Mouse (Mus musculus): ENCODE data around the gene Pgm5.

Pgm5 gene

GRCm38 (mm10) chr19:24770345-24770744, 91.3 kb downstream of the Pgm5 start:
- DNase-seq (ENCODE audit: low read depth) = no peak

- no peak for DNase-seq (ENCODE audit: low read depth)
These were observed 94.3 kb downstream of the Pgm5 start for GRCm38 (mm10) chr19:24767401-24767800.

DNA sequence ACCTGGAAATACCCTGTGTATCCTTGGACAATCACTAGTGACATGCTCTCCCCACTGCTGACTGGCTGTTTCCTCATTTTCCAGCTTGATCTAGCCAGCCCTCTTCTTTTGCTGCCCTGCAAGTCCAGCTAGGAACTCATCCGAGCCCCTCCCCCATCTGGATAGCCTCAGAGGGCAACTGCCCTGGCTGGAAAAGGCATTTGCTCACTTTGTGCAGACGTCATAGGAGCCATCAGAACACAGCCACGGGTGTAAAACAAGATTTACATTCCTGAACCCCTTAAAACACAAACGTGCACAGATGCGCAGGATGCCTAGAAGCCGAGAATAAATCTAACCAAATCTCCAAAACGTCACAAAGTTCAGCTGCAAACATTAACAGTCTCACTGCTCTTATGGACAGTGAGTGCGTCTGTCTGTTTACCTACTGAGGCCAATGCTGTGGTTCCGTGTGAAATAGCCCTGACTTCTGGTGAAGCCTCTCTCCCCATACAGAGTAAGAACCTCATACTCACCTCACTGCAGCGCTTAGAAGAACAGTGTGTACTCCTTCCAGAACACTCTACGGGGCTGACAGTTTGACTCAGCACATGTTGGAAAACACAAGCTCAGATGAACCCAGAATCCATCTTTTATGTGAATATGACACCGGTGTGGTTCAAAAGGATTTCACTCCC, 99.0 kb downstream of the Pgm5 start:
- DNase-seq (ENCODE audit: low read depth) = no peak

- no peak for DNase-seq (ENCODE audit: low read depth)
These were observed 105.0 kb downstream of the Pgm5 start for GRCm38 (mm10) chr19:24756627-24757026.

DNA sequence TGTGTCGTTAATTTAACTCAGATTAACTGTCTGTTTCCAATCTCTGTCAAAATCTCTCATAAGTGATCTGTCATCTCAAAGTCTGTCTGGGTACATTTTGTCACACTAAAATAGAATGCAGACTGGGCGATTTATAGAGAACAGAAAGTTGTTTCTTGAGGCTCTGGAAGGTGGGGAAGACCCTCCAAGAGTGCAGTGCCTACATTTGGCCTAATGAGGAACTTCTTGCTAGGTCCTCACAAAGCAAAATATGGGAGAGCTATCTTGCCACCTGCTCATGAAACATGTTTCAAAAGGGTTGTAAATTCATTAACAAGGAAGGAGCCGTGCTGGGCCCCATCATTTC, 107.2 kb downstream of the Pgm5 start:
- DNase-seq (ENCODE audit: low read depth) = no peak

GRCm38 (mm10) chr19:24753617-24754439, 107.8 kb downstream of the Pgm5 start:
- DNase-seq (ENCODE audit: low read depth) = no peak

GRCm38 (mm10) chr19:24752873-24753538, 108.6 kb downstream of the Pgm5 start:
- no peak for DNase-seq (ENCODE audit: low read depth)

- DNase-seq (ENCODE audit: low read depth) = no peak
These were observed 115.3 kb downstream of the Pgm5 start for GRCm38 (mm10) chr19:24746266-24746875.

- DNase-seq (ENCODE audit: low read depth) = no peak
These were observed 119.0 kb downstream of the Pgm5 start for GRCm38 (mm10) chr19:24742606-24743005.

- no peak for DNase-seq (ENCODE audit: low read depth)
These were observed 122.9 kb downstream of the Pgm5 start for GRCm38 (mm10) chr19:24738786-24739185.

- DNase-seq (ENCODE audit: low read depth) = no peak
These were observed 123.6 kb downstream of the Pgm5 start for GRCm38 (mm10) chr19:24738026-24738425.

GRCm38 (mm10) chr19:24735484-24736128, 126.0 kb downstream of the Pgm5 start:
- DNase-seq (ENCODE audit: low read depth) = no peak

DNA sequence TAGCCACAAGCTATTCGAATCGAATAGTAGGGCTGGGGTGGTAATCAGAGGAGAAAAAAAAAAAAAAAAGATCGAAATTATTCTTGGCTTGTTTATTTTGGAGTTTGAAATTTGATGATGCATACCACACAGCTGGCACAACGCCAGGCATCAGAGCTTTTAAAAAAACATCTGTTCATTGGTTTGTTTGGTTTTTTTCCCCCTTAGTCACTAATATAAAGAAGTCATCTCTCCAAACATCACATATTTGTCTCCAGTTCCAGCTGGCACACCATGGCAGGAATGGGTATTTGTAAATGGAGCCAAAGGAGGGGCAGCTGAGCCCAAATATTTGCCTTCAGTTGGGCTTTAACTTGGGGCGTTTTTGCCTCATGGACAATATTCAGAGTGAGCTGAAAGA, 131.0 kb downstream of the Pgm5 start:
- no peak for DNase-seq (ENCODE audit: low read depth)

DNA sequence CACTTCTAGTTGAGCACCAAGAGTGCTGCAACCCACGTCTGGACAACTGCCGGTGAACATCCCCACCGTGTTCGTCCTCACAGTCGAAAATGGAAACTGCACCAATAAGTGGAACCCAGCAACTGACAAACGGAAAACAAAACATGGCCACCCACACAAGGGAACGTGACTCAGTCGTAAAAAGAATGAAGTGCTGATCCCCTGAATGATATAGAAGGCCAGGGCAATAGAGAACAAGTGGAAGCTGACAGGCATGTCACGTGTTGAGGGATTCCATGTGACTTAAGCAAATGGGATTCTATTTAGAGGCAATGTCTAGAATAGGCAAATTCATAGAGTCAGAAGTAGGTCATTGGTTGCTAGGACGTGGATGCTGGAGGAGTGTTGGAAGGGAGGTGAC, 137.3 kb downstream of the Pgm5 start:
- no peak for DNase-seq (ENCODE audit: low read depth)

- DNase-seq (ENCODE audit: low read depth) = peak; percentile 13
These were observed 141.2 kb downstream of the Pgm5 start for GRCm38 (mm10) chr19:24720448-24720847.

- no peak for DNase-seq (ENCODE audit: low read depth)
These were observed 142.2 kb downstream of the Pgm5 start for GRCm38 (mm10) chr19:24719504-24719903.

- no peak for DNase-seq (ENCODE audit: low read depth)
These were observed 143.6 kb downstream of the Pgm5 start for GRCm38 (mm10) chr19:24718021-24718420.

DNA sequence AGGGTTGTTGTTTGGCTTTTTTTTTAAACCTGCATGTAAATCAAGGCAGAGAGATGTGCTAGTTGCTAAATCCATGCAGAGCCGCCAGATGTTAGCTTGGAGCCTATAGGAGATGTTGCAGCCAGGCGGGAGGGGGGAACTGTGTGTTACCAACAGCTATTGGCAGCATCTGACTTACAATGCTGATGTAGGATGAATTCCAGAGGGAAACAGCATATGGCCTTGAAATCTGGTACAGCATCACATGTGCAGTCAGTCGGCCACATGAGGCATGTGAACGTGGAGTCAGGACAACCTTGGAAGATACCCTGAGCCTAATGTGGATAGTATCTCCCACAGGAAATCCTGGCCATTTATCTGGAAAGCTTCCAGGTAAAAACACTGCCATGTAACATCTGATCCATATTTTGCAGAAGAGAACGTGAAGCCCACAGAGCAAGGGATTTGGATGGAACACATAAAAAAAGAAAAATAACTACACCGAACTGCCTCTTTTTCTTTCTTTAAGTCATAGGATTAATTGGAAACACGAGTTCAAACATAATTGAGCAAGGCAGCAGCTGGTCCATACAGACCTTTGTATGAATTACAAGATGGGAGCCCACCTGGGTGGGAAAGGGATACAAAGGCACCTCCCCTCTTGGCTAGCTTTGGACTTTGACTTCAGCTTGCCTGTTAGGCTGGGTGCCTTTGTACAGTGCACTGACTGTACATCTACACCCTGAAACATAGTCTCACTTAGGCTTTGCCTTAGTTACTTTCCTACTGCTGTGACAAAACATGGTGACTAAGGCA, 145.2 kb downstream of the Pgm5 start:
- DNase-seq (ENCODE audit: low read depth) = no peak

DNA sequence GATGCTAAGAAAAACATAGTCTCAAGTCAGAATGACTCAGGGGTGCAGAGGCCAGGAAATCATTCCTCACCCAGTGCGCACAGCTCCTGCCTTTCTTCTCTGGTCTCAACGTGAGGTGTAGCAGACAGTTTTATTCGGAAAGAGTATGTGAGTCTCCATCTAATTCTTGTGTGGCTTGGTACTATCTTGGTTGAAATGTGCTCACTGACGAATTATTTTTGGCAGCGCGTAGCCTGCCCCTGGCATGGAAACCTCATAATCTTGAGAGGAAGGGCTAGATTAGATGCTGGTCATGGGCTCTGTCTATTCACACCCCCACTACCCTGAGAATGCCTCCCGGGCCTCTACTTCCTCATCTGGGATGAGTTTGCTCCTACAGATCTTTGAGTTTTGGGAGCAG, 153.6 kb downstream of the Pgm5 start:
- DNase-seq (ENCODE audit: low read depth) = no peak

DNA sequence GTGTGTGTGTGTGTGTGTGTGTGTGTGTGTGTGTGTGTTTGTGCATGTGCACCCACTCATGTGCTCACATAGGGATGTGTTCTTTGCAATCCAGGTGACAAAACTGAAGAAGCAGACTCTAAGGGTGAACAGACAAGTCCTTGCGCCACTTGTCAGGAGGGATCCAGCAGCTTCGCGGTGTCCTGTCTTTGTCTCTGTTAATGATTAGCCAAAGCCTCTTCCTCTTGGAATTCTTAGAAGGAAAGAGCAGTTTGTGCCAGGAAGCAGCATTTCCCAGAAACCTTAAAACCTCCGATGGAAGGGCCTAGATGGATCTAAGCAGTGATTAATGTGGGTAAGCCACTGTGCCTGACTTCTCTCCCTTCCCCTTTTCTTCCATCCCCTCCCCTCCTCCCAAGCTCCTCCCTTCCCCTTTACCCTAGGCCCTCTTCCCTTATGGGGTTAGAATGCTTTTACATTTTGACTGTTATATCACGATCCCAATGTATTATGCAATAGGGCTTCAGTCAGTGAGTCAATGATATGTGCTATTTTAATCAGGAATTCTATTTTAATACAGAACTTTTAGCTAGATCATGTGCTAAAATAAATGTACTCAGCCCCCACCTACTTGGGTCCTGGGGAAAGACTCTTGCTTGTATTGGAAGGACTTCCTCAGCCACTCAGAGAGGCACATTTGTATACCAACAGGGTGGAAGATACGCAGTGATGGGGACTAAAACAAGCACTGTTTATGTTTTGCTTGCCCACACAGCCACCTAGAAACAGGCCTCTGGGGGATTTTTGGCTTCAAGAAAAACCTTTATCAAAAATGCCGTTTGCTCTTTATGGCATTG, 154.4 kb downstream of the Pgm5 start:
- DNase-seq (ENCODE audit: low read depth) = no peak

Data from 416B (cell line).